Mouse (Mus musculus): Measurements from ENCODE around the gene Ddhd1.

- TF ChIP-seq CTCF (IDR thresholded peaks at IDR 0.05; ENCODE audit: control insufficient read depth, insufficient read depth, insufficient replicate concordance, low read depth, low read length): no peak
- TF ChIP-seq POLR2A (IDR thresholded peaks at IDR 0.05; ENCODE audit: control insufficient read depth, low read depth, low read length): no peak
These were observed 103.6 kb downstream of the Ddhd1 start for GRCm38 (mm10) chr14:45554336-45554735.

Data from testis, adult 2 months (tissue).